17 mouse cellular contexts compared by ENCODE assay signal in genomic region chr17:48533844-48534705, GRCm38 (mm10).
DNase-seq lines count a peak whose midpoint lies in the region; ATAC-seq lines count a peak whose summit lies in the region.
"Had no signal": no experiment of that assay in that cellular context is flagged by ENCODE, and none has a peak within 500 bp of the region (broad histone marks: within the 10 kb centered on the region; RNA-seq: fewer than 3 reads in every experiment).

No protein-coding gene starts in this region.

- H3K9me3 ChIP-seq in intestine, embryonic 14.5 days (ENCODE audit: control insufficient read depth, low read length), result no peaks in the 10 kb centered on the region
- no peaks in the 10 kb centered on the region for H3K9me3 ChIP-seq in intestine, embryonic 16.5 days (ENCODE audit: control insufficient read depth, low read length)
- H3K9me3 ChIP-seq in stomach, embryonic 16.5 days (replicated peaks; ENCODE audit: control insufficient read depth, low read length), result 0 out of 2 replicates have a peak, but pooled peaks cover 4% of the 10 kb centered on the region
- H3K9me3 ChIP-seq: heart, embryonic 10.5 days; limb, embryonic 10.5 days; liver, embryonic 12.5 days had no signal

- ATAC-seq in intestine, embryonic 14.5 days (replicated peaks; ENCODE audit: low FRiP score, low TSS enrichment, low read depth), result 0 out of 2 replicates have a peak, but pooled peaks have one; percentile 55
- ATAC-seq in intestine, embryonic 16.5 days, result no peak
- ATAC-seq in common myeloid progenitor, adult 5-6 weeks (replicated peaks; ENCODE audit: low read depth, poor library complexity, severe bottlenecking), result peak; percentile 97
- peak; percentile 89 for ATAC-seq in megakaryocyte progenitor cell, adult 5-6 weeks (replicated peaks; ENCODE audit: poor library complexity)
- ATAC-seq in stomach, embryonic 16.5 days (ENCODE audit: insufficient read depth, low FRiP score), result peak; percentile 56; the same call in 1 of the 2 replicates
- ATAC-seq: liver, embryonic 12.5 days had no signal

- no peaks in the 10 kb centered on the region for H3K36me3 ChIP-seq in intestine, embryonic 14.5 days (ENCODE audit: control insufficient read depth, insufficient read depth, low read length)
- no peaks in the 10 kb centered on the region for H3K36me3 ChIP-seq in intestine, embryonic 16.5 days (ENCODE audit: control insufficient read depth, insufficient read depth, low read length)
- H3K36me3 ChIP-seq in stomach, embryonic 16.5 days (ENCODE audit: control insufficient read depth, insufficient read depth, low read length), result no peaks in the 10 kb centered on the region
- H3K36me3 ChIP-seq: heart, embryonic 10.5 days; limb, embryonic 10.5 days; liver, embryonic 12.5 days had no signal

- 0 out of 2 replicates have a peak overlapping the region, but pooled peaks have one; percentile 12 for H3K4me2 ChIP-seq in intestine, embryonic 14.5 days (ENCODE audit: low read length)
- no peak overlapping the region for H3K4me2 ChIP-seq in intestine, embryonic 16.5 days (ENCODE audit: low read depth, low read length)
- 0 out of 2 replicates have a peak overlapping the region, but pooled peaks have one; percentile 11 for H3K4me2 ChIP-seq in stomach, embryonic 16.5 days (ENCODE audit: low read depth, low read length)
- H3K4me2 ChIP-seq: liver, embryonic 12.5 days had no signal

- no peak overlapping the region for H3K9ac ChIP-seq in intestine, embryonic 14.5 days (ENCODE audit: low read length)
- H3K9ac ChIP-seq in intestine, embryonic 16.5 days (ENCODE audit: low read depth, low read length), result no peak overlapping the region
- no peak overlapping the region for H3K9ac ChIP-seq in stomach, embryonic 16.5 days (ENCODE audit: low read length)
- H3K9ac ChIP-seq: liver, embryonic 12.5 days had no signal

- 0 out of 2 replicates have a peak, but pooled peaks cover 3% of the 10 kb centered on the region for H3K4me1 ChIP-seq in intestine, embryonic 14.5 days (replicated peaks; ENCODE audit: control insufficient read depth, insufficient read depth, low read length)
- no peaks in the 10 kb centered on the region for H3K4me1 ChIP-seq in intestine, embryonic 16.5 days (ENCODE audit: control insufficient read depth, insufficient read depth, low read length)
- H3K4me1 ChIP-seq in stomach, embryonic 16.5 days (ENCODE audit: control insufficient read depth, insufficient read depth, low read length), result no peaks in the 10 kb centered on the region
- H3K4me1 ChIP-seq: limb, embryonic 10.5 days had no signal

- intact Hi-C loops in left cerebral cortex, postnatal 36 days (cut with DNase I), result no loop called here

- H3K4me3 ChIP-seq in intestine, embryonic 14.5 days (ENCODE audit: low read depth, low read length), result no peak overlapping the region
- H3K4me3 ChIP-seq in intestine, embryonic 16.5 days (ENCODE audit: low read length), result no peak overlapping the region
- no peak overlapping the region for H3K4me3 ChIP-seq in stomach, embryonic 16.5 days (replicated peaks; ENCODE audit: low read length)
- H3K4me3 ChIP-seq: heart, embryonic 10.5 days; limb, embryonic 10.5 days; liver, embryonic 12.5 days had no signal

- WGBS in intestine, embryonic 14.5 days, result 27% methylated on average over 14 of the region's 14 CpGs
- 24% methylated on average over 13 of the region's 14 CpGs for WGBS in intestine, embryonic 16.5 days
- WGBS in stomach, embryonic 16.5 days, result 28% methylated on average over 12 of the region's 14 CpGs

- DNase-seq in intestine, embryonic 14.5 days (ENCODE audit: low spot score), result no peak
- DNase-seq in spleen, postnatal 4 days (ENCODE audit: low spot score in 2 of 2), result no peak
- DNase-seq in left cerebral cortex, postnatal 36 days (ENCODE audit: low spot score in 2 of 2), result no peak
- DNase-seq: adrenal gland, postnatal 10 days; cerebellum, adult 2 months; gastrocnemius, postnatal 25 days; heart, postnatal 14 days; kidney, adult 11 months; kidney, postnatal 14 days; thymus, postnatal 14 days had no signal

- H3K27me3 ChIP-seq in intestine, embryonic 14.5 days (replicated peaks; ENCODE audit: control insufficient read depth, insufficient read depth, low read length), result no peaks in the 10 kb centered on the region
- H3K27me3 ChIP-seq in intestine, embryonic 16.5 days (replicated peaks; ENCODE audit: control insufficient read depth, insufficient read depth, low read length), result no peaks in the 10 kb centered on the region
- no peaks in the 10 kb centered on the region for H3K27me3 ChIP-seq in stomach, embryonic 16.5 days (ENCODE audit: control insufficient read depth, insufficient read depth, low read length)
- H3K27me3 ChIP-seq: liver, embryonic 12.5 days had no signal

- no peak overlapping the region for H3K27ac ChIP-seq in intestine, embryonic 14.5 days (ENCODE audit: low read depth)
- H3K27ac ChIP-seq in intestine, embryonic 16.5 days (ENCODE audit: low read length), result no peak overlapping the region
- no peak overlapping the region for H3K27ac ChIP-seq in stomach, embryonic 16.5 days (ENCODE audit: low read length)
- H3K27ac ChIP-seq: heart, embryonic 10.5 days; limb, embryonic 10.5 days; liver, embryonic 12.5 days had no signal
